Mouse (Mus musculus) thymus, postnatal 10 days (tissue): ENCODE measurements around the gene Syt13.

ENCODE experiments used
- DNase-seq, 2 experiments: peaks; one replicate each; pipeline ENCODE4 v3.0.0; 2021; ENCODE audit warnings: low spot score in 2 of 2

The Syt13 gene

DNA sequence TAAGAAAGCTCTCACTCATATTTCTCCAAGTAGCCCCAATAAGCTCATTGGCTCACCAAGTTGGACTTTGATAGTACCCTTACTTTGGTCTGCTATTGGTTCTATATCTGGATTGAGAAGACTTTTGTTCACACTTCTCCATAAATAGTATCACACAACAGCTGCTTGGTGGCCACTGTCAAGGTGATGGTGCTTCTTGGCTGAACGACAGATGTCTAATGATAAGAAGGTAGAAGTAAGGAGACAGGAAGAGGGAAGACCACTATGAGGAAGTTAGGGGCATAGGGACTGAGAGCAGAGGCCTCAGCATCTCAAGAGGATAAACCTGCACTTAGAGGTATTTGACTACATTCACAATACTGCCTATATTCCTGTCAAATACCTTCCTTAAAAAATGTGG, 49.4 kb downstream of the Syt13 start:
- DNase-seq: no peak

DNA sequence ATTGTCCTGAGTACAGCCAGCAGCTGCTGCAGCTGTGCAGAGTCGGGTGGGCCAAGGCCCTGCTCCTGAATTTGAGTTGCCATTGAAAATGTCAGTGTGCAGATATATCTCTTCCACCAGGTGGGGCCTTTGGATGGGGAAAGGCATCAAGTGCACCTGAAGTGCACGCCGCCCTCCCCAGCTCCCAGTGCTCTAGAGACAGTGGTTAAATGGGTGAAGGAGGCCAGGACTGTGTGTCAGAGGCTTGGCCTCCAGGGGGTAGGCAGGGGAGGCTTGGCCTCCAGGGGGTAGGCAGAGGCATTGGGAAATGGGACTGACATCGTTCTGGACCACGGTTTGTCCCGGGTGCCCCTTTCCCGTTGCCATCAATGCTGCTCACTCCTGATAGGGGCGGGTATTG, 51.4 kb downstream of the Syt13 start:
- DNase-seq: peak in 1 of 2 experiments; percentile 52

DNA sequence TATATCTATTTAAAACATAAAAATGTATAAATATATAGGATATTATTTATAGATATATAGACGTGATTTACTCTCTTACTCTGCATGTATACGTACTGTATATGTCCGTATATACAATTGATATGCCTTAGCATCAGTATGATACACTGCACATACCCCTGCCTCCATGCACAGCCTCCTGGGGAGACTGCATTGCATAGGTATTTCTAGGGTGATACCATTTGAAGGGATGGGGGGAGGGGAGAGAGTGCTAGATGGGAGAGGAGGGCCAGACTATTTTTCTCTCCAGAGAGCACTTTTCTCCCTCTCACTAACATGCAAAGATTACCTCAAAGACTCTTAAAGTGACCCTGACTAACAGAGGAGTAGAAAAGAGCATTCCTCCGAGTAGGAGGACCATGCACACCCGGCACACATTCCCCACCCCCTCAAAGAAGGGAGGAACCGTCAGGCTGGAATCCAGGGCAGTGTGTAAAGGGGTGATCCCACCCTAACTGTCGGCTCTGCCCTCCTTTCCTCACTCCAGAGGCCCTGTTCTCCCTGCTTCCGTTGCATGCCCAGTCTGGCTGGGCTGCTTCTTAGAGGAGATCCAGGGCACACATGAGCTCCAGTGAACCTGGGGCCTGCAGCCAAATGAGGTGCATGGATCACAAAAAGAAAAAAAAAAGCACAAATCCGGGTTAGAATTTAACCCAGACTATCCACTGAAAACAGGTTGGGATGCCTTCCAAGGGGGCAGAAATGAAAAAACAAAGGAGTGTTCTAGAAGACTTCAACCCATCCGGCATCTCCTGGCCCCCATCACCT, 52.3 kb downstream of the Syt13 start:
- DNase-seq: no peak

DNA sequence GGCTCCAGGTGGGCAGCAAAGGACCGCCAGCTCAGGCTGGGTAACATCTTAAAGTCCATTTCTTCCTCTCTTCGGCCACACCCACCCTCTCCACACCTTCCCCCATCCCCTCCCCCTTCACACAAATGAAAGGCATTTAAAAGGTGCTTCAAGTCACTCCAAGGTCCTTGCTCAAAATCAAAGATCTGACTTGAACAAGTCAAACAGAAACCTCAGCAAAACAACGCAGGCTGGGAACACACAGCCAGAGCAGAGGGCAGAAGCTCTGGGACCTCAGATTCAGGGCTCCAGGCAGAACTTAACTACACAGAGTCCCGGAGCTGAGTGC, 52.9 kb downstream of the Syt13 start:
- no peak for DNase-seq

DNA sequence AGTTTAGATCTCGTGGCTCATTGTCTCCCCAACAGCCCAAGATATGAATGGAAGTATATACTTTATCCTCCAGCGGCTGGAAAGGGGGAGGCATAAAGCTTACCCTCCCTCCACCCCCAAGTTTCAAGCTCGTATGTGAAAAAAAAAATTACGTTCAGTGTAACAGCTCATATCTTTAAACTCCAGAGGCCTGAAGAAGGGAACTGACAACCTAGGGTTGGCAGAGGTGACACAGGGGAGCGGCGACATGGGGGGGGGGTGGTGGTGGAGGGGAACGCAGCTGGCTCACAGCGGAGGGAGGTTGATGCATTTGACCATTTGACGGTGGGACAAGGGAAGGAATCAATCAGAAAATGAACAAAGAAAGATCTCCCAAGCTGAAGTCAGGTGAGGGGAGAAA, 56.2 kb downstream of the Syt13 start:
- no peak for DNase-seq

DNA sequence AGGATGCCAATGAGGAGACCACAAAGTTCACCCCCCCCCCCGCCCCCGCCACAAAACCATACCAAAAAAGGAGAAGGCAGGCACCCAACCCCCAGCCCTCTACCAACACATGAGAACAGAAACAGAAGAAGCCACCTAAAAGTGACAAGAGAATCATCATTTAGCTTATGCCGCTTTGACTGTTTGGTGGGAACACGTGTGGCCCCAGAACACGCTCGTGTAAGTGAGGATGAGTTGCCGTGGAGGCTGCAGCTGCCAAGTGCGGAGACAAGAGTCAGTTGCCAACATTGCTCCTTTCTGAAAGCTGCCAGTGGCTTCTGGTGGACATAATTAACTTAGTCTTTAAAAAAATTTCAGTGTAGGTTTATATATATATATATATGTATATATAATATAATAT, 56.6 kb downstream of the Syt13 start:
- DNase-seq: peak; percentile 42 to 57

DNA sequence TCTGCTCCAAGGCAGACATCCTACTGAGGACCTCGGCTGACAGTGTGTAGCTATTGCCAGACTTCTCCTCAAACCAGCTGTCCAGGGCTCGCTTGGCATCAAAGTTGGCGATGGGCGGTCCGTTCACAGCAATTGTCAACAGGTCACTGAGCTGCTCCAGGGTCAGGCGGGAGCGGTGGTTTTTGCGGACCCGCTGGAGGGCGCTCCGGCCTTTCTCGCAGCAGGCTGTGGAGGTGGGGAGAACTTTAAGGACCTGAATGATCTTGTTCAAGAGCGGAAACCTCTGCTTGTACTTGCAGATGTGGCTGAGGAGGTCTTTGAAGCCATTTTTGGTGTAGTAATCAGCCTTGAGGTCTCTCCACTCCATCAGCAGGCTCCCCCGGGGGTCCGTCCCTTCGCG, 57.2 kb downstream of the Syt13 start:
- DNase-seq: no peak

DNA sequence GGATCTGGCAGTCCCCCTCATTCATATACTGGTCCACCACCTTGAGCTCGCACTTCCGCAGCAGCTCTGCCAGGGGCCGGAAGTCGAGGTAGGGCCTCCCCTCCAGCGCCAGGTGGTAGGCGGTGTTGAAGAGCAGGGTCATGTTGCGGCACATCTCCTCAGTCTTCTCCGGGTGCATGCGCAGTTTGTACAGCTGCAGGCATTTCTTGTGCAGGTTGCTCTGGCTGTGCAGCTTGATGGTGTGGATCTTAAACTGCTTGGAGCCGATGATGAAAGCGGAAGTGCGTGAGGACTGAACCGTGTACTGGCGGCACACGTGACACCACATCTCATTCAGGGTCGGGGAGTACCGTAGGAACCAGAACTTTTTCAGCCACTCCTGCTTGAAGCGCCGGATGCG, 58.7 kb downstream of the Syt13 start:
- DNase-seq: no peak

DNA sequence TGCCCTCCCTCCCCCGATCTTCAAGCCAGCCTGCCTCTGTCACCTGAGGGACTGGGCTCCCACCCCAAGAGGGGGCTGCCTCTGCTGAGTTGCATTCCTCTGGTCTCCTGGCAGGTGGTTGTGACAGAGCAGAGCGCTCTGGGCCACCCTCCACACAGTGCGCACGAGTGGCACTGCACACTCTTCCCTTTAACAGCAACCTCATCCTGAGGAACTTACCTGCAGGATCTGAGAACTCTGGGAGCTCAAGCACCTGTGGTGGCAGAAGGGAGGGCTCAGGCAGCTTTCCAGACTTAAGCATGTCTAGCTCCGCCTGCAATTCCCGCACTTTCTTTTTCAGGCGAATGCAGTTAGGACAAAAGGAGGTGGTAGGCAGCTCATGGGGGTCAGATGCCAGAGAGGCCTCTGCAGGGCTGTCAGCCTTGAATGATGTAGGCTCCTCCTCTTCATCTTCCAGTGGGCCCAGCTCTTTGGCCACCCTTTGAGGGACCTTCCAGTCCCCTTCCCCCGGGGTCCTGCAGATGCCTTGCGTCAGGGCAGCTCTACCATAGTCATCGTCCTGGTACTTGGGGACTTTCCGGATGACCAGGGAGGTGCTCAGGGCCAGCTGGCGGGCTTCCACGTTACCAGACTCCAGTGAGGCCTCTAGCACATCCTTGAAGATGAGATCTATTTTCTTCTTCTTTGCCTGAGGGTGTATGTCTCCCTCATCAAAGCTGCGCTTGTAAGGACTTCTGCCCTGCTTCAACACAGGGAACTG, 60.3 kb downstream of the Syt13 start:
- DNase-seq: no peak

DNA sequence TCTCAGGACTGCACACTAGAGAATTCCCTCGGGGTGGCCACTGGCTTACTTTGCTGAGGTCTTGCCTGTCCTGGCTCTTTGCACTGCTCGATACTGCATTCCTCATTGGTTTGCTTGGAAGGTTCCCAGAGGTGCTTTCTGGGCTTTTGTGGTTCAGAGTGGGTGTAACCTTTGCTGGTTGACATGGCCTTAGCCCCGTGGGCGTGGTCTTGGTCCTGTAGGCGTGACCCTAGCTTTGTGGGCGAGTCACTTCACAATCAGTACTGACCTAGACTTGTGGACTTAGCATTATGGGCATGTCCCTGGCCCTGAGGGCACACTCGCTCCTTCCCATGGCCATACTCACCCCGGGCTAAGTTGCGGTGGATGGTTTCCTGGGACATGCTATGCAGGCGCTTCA, 65.3 kb downstream of the Syt13 start:
- no peak for DNase-seq

DNA sequence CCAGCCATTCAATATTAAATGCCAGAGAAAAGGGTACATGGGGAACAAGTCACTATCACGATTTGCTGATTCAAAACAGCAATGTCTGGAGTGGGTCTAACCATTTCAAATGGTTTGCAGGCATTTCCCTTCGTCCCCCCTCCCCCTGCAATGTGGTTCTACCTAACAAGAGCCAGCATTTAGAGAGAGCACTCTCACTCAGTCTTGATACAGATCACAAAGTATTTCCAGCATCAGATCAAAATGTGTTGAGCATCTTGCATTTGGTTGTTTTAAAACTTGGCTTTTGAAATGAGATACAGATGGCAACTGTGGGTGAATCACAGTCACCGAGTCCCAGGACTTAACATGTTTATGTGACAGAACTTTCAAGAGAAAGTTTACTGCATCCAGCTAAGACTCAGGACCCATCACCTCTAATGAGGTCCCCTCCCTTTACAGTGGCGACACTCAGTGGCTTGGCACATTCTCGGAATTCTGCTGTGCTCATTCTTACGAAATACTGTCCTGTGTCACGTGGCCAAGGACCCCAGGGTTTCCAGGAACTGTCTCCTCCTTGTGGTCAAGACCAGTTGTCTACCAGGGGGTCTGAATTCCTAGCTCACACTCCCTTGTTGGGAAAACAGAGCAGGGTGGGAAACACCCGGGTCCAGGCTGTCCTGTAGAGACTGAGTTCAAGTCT, 67.8 kb downstream of the Syt13 start:
- DNase-seq: no peak

DNA sequence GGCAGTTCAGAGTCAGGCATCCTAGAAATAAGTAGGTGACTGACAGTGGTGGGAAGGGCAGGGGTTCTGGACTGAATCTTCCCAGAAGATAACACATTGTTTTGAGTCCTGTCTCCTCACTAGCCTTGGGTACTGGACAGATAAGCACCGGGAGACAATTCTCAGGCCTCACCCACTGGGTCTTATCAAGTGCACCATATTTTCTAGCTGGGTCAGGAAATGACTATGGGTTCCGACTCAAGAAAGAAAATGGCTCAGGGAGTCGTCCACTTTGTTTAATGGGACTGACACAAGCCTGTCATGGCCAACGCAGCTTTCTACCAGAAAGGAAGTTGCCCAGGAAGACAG, 68.3 kb downstream of the Syt13 start:
- no peak for DNase-seq

DNA sequence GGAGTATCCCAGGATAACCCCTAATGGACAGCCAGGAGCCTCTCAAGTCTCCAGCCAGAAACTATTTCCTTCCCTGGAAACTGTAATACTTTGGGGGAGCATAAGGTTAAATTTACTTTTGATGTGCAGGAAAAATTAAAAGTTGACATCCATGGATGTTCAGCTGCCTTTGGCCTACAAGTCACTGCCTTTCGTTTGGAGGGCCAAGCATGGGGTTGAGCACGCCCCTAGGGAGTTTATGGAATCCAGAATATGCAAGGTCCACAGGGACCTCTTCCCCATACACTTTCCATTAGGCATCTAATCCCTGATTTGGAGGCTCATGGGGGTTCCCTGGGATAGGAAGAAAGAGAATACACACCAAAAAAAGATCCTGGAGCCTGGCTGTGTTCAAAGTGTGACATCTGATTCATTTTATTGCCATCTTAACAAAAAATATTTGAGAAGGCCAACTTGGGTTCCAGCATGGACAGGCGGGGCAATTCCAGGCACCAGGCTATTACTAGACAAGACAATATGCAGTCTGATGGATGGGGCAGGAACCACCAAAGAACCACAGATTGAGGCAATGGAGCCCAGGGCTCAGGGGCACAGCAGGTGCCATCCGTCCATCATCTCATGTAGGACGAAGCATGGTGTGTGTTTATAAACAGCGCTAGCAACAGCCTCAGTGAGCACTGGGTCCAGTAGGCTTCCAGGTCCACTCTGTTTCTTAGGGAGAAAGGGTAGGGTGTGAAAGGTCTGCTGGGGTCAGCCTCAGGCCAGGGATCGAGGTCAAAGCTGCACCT, 69.6 kb downstream of the Syt13 start:
- no peak for DNase-seq

DNA sequence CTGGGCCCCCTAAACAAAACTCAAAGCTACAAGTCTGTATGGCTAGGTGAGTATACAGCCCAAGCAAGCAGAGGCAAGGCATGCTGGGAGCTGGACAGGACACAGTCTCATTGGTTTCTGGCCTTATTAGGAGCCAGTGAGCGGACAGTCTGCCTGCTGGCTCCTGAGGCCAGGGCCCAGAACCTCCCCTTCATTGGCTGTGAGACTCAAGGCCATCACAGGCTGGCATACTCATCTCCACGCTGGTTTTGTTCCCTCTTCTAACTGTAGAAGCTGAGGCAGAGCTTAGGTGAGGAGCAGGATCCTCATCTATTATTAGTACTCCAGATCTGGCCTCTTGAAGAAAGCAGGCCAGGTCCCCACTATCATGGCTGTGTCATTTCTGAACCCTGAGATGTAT, 70.3 kb downstream of the Syt13 start:
- DNase-seq: no peak

DNA sequence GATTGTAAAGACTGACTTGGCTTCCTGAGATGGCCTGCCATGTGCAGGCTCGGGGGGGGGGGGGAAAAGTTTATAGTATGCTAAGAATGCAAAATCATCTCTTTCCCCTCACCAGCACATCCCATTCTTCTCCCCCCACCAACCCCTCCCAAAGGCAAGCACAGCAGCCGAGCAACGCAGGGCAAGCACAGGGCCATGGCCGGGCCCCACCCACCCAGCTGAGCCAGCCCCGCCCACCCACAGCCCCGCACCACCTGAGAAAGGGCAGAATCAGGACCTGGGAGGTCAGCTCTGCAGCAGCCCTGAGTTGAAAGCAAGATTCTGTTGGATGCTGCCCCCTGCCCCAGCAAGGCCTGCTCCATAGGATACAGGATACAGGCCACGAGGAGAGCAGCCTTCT, 70.7 kb downstream of the Syt13 start:
- no peak for DNase-seq

DNA sequence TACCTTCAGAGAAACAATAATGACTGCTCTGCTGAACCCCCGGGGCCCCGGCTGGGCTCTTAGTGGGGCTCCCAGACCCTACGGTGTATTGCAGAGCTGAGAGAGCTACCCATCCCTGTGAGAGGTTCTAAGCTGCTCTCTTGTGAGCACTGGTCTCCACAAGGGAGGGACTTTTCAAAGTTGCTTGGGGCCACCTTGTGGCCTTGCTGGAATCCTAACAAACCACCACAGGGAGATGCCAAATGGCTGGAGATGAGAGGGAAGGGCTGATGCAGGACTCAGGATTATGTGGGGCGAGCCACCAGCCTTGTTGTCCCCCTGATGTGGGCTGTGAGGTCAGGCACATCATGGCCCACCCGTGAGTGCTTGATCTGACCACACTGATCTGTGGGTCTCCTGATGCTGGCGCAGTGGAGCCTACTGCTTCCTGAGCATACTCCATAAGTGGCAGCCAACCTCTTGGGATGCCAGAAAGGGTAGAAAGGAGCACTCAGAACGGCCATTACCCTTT, 72.3 kb downstream of the Syt13 start:
- DNase-seq: no peak

DNA sequence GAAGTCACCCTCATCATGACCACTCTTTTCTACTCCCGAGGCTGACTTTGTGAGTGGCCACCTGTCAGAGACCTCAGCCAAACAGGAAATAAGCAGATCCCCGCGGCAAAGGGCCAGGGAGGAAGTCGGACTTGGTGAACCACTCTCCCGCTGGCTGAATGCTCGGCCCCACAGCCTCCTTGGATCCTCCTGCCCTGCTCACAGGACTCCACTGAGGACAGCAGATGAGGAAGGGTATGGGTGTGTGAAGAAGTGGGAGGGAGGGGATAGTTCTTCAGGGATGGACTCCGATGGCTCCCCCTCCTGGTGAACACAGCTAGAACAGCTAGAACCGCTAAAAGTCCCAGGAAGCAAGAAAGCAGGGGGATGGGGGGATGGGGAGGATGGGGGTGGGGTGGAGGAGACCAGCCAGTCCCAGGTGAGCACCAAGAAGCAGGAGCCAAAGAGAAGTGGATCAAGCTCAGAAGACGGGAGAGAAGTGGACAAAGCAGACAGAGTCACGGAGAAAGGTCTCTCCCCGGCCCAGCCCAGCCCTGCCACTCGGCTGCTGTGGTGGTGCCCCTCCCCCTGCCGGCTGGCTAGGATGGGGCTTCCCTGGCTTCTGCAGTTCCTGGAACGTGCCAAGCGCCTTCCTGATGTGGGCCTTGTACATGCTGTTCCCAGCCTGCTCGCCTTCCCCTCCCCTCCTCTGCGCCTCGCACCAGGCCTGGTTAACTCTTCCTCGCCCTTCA, 73.2 kb downstream of the Syt13 start:
- peak in 1 of 2 experiments; percentile 44 for DNase-seq

DNA sequence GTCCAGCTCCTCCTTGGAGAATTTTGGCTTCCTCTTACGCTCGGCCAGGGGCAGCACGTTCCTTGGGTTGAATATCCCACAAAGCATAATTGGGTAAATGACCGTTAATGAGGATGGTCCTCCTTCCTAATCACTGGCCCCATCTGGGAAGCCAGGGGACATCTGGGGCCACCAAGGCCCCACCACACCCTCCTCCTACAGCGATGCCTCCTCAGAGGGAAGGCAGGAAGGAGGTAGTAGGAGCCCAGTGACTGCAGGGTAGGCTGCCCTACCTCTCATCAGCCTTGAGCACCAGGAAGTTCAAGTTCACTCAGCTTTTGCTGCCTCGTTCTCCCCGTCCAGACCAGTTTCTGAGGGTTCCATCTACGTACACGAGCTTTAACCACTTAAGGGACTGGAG, 74.7 kb downstream of the Syt13 start:
- DNase-seq: no peak

DNA sequence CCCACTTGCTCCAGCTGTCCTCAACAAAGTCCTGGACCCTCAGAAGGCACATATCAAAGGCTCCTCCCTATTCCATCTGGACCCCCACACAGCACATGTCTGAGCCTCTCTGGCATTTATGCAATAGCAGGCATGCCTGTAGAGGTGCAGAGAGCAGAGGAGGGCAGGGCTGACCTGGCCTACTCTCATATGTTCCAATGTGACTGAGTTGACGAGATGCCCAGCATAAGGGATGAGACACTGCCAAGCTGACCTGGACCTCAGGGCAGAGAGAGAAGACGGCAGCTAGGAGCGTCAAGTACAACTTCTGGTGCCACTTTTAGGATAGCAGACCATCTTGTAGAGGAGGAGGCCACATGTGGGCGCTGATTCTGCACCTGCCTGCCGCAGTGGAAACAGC, 77.1 kb downstream of the Syt13 start:
- no peak for DNase-seq

DNA sequence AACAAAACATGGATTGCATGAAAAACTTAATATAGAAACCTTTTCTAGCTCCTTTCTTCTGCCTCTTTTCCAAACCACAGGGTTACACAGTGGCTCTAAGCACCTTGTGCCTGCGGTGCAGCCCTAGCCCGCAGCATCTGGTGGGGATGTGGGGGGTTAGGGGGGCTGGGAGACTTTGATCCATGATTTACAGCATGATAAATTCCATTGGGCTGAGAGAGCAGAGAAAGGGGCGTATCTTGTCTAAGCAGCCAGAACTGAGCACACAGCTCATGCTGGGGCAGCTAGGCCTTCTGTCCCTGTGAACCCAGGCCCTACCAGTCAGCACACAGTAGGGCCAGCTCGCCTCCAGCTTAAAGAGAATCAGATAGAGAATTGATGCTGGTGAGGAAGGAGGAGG, 90.1 kb downstream of the Syt13 start:
- no peak for DNase-seq
